Mouse (Mus musculus) embryo, embryonic 10 days (tissue): ENCODE measurements around the gene Cript.

ENCODE experiments used
- DNase-seq: peaks from one replicate; pipeline ENCODE4 v3.0.0-alpha.2; 2015; ENCODE audit warnings: low spot score

Cript gene

DNA sequence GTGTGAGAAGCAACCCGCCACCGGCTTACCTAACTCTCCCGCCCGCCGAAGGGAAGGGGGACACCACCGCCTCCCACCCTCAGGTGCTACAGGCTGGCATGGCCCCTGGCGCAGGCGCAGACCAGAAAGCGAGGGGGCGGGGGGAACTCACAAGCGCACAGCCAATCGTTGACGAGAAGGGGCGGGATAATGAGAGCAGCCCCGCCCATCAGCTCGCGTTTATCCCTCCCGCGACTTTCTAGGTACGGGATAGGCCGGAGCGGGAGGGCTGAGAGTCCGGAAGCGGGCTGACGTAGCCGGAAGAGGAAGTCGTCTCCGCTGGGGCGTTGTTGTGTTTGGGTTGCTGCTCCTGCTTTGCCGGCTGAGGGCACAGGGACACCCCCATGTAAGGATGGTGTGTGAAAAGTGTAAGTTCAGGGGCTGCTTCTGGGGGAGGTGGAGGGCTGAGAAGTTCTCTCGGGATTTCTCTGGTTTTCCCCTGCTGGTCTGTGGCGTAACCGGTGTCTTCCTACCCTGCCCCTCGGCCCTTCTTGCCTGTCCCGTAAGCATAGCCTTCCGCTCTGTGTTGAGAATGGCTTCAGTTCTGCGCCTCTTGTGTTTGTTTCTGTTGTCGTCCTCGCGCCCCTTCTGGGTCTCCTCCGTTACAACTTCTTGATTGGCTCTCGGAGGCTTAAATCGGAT lies at the start of gene Cript, which contains the start of gene Pigf:
TSS of gene Cript (plus strand) at position 282 of the 681 bp plus-strand sequence.
TSS of gene Pigf (minus strand) at position 138 of the 681 bp plus-strand sequence.
- peak; percentile 99 for DNase-seq

GRCm38 (mm10) chr17:86976387-86976786 lies 49.0 kb upstream of the Cript start:
- DNase-seq, result no peak

DNA sequence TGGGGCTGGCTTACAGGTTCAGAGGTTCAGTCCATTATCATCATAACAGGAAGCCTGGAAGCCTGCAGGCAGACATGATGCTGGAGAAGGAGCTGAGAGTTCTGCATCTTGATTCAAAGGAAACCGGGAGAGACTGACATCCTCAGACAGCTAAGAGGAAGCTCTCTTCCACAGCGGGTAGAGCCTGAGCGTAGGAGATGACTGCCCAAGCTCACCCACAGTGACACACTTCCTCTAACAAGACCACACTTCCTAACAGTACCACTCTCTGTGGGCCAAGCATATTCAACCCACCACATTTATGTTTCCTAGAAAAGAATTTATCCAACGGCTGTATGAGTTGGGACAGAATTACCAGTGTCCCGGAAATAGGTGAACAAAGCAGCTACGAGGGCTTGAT lies 46.9 kb upstream of the Cript start:
- no peak for DNase-seq

GRCm38 (mm10) chr17:86981205-86981604 lies 44.1 kb upstream of the Cript start:
- DNase-seq, result no peak

DNA sequence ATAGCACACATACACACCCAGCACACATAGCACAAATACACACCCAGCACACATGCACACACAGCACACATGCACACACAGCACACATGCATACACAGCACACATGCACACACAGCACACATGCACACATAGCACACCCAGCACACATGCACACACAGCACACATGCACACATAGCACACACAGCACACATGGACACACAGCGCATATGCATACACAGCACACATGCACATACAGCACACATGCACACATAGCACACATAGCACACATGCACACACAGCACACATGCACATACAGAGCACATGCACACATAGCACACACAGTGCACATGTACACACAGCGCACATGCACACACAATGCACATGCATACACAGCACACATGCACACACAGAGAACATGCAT lies 43.6 kb upstream of the Cript start:
- DNase-seq, result no peak

DNA sequence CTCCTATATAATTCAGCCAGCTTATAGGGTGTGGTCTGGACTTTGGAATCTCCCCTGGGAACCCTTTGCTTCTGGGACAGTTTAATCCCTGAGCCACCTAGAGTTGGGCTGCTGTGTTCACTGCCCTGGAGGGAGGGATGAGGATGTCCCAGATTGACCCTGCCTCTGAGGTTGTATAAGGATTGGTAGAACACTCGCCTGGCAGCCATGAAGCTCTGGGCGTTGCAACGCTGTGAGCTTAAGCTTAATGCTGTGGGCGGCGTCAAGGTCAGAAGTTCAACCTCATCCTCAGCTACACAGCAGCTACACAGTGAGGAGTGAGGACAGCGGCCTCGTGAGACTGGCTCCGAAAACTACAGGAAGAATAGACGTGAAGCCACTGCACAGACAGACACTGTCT lies 42.9 kb upstream of the Cript start:
- peak; percentile 31 for DNase-seq

DNA sequence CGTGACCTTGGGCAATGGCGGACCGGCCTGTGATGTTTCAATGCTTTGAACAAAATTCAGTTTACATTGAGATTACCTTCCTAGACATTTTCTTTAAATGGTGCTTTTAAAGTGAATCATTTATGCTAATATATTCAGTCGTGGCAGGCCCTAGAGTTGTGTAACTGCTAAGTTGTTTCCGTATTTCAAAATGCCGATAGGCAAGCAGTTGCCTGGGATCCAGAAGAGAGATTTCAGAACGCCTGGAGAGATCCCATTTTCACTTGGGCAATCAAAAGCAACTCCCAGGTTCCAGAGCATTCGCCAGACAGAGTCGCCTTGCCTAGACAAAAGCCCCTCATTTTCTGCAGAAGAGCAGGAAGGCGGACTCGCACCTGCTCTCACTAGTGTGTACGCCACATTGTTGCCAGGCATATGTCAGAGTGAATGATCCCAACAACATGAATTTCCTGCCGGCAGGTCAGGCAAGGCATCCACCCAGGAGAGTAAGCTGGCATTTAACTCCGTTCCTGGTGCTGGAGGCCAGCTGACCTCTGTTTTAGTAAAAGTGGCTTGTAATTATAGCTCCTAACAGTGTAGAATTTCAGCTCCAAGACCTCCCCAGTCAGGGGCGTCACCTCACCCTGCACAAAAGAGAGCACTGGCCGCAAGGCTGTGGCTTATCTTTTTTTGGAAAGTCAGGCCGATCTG lies 38.8 kb upstream of the Cript start:
- DNase-seq, result peak; percentile 46

DNA sequence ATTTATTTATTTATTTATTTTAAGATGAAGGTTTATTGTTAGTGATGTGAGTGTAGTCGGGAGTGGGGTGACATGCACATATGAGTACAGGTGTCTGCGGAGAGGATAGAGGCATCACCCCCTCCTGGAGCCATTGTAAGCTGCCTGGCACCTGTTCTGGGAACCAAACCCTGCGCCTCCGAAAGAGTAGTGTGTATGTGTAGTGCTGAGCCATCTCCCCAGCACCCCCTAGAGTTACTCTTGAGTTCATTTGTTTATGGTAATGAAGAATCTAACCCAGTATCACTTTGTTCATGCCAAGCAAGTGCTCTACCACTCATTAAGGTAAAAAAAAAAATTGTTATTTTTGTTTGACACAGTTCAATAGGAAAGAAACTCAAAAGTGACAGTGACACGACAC lies 37.2 kb upstream of the Cript start:
- DNase-seq, result no peak

DNA sequence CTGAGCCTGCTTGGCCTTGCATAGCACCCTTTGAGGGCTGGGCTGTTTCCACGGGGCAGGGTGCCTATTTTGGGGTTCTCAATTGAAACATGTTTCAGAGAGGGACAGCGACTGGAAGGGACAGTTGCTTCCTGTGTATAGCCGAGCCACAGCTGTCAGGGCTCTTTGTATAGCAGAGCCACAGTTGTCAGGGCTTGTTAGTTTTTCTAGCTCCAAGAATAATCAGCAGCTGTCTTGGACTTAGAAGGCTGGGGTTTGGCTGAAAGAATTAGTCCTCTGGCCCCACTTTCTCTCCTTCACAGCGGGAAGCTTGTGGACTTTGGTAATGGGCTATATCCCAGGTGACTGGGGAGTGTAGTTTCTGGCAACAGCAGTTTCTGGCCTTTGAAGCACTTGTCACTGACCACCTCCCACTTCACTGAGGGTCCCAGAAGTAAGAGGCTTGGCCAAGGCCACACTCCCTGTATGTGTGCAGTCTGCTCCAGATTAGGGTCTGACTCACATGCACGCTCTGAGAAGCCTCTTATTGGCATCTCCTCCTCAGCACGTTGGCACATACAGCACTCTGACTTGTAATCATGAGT lies 36.7 kb upstream of the Cript start:
- no peak for DNase-seq

DNA sequence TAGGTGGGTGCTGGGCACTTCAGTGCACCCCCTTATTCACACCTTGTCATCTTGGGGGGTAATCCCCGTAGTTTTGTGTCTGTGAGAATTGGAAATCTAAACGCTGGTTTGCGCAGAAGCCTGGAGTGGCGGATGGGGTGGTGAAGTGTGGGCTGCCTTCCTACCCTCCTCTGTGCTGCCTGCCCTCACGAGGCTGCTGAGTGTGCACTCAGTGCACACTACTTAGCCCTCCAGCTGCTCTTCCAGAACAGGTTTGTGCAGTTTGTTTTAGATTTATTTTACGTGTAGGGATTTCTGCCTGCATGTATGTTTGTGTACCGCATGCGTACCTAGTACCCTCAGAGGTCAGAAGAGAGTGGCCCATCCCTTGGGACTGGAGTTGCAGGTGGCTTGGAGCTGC lies 34.0 kb upstream of the Cript start:
- DNase-seq, result no peak

GRCm38 (mm10) chr17:86997323-86997722 lies 28.0 kb upstream of the Cript start:
- DNase-seq, result no peak

DNA sequence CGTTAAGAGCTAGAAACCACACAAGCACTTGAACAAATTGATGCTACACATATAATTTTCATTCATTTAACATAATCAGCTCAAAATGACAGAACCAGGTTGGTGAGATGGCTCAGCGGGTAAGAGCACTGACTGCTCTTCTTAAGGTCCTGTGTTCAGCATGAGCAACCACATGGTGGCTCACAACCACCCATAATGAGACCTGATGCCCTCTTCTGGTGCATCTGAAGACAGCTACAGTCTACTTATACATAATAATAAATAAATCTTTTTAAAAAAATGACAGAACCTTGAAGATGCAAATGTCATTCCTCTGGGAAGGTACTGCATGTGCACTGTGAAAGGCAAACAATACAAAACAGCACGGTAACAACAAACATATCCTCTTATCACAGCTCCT lies 16.4 kb upstream of the Cript start:
- no peak for DNase-seq

- DNase-seq, result no peak
These were observed 13.9 kb upstream of the Cript start for GRCm38 (mm10) chr17:87011301-87012019.

- DNase-seq, result no peak
These were observed 5.7 kb upstream of the Cript start for GRCm38 (mm10) chr17:87019692-87020091.

- peak; percentile 25 for DNase-seq
These were observed 683 bp upstream of the Cript start for GRCm38 (mm10) chr17:87024491-87025242.

GRCm38 (mm10) chr17:87036141-87037073 lies 11.1 kb downstream of the Cript start:
- DNase-seq, result peak; percentile 67

DNA sequence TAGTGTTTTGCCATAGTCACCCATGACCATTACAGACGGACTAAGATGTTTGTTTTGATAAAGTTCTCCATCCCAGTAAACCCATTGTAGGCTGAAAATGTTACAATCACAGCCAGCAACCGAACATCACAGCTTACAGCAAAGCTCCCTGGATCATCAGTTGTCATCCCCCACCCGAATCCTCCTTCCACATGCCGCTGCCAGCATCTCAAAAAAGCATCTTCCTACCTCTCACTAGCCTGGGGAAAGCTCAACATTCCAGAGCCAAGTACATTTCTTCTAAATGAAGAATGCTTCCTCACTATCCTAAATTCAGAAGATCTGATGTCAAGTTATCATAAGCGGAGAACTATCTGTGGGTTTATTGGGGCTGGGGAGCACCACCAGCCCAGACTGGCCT lies 13.1 kb downstream of the Cript start:
- DNase-seq, result no peak

DNA sequence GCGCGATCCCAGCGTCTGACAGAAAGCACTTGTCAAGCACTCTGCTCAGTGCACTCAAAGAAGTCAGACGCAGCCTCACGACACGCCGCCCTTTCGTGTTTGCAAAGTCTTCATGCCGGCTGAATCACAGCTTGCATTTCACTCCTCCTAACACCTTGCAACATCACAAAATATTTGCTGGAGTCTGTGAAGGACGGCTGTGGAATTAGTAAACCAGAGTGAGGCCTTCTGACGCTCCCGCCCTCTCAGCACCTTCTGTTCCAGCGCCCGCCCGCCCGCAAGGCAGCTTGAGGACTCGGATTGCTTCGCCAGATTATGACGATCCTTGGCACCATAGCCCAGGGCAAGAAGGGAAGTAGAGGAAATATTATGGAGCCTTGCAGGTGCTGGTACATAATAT lies 16.4 kb downstream of the Cript start:
- DNase-seq, result no peak

GRCm38 (mm10) chr17:87044364-87044763 lies 19.0 kb downstream of the Cript start:
- DNase-seq, result peak; percentile 99

- no peak for DNase-seq
These were observed 19.4 kb downstream of the Cript start for GRCm38 (mm10) chr17:87044796-87045195.

- no peak for DNase-seq
These were observed 24.3 kb downstream of the Cript start for GRCm38 (mm10) chr17:87049696-87050095.
